In the genomic region with DNA sequence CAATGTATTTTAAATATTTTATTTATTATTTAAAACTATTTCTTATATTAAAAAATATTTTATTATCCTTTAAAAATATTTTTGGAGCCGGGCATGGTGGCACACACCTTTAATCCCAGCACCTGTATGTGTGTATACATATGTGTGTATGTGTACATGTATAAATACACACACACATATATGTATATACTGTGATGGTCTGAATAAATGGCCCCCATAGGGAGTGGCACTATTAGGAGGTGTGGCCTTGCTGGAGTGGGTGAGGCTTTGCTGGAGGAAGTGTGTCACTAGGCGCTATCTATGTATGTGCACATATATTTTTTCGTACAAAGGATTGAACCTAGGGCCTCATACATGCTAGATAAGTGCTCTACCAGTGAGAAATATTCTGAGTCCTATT, we compare ENCODE assay signal across 23 mouse cellular contexts. TPM values are rescaled to one million over a fixed set of nuclear protein-coding genes. Genes with fewer than 3 reads are reported as not detected.
DNase-seq lines count a peak whose midpoint lies in the region; ATAC-seq and TF ChIP-seq lines count a peak whose summit lies in the region.
"Had no signal": no experiment of that assay in that cellular context is flagged by ENCODE, and none has a peak within 500 bp of the region (broad histone marks: within the 10 kb centered on the region; RNA-seq: fewer than 3 reads in every experiment).

No protein-coding gene starts in this region.

- no peak overlapping the region for H3K4me2 ChIP-seq in embryonic facial prominence, embryonic 14.5 days (ENCODE audit: low read depth, low read length)
- H3K4me2 ChIP-seq in limb, embryonic 11.5 days (ENCODE audit: low read depth, severe bottlenecking): no peak overlapping the region
- no peak overlapping the region for H3K4me2 ChIP-seq in midbrain, embryonic 16.5 days (ENCODE audit: low read length)
- no peak overlapping the region for H3K4me2 ChIP-seq in midbrain, postnatal 0 days (ENCODE audit: low read depth, low read length, poor library complexity, severe bottlenecking)
- H3K4me2 ChIP-seq: embryonic facial prominence, embryonic 15.5 days; heart, embryonic 11.5 days; hindbrain, embryonic 14.5 days had no signal

- no peak for TF ChIP-seq CTCF in midbrain, postnatal 0 days (IDR thresholded peaks at IDR 0.05)

- no peak overlapping the region for H3K9ac ChIP-seq in embryonic facial prominence, embryonic 14.5 days (ENCODE audit: low read depth, low read length)
- H3K9ac ChIP-seq in limb, embryonic 11.5 days (ENCODE audit: low read length): no peak overlapping the region
- H3K9ac ChIP-seq in midbrain, embryonic 16.5 days (ENCODE audit: low read depth, low read length): no peak overlapping the region
- H3K9ac ChIP-seq in midbrain, postnatal 0 days (replicated peaks; ENCODE audit: low read length, poor library complexity, severe bottlenecking): no peak overlapping the region
- H3K9ac ChIP-seq: embryonic facial prominence, embryonic 15.5 days; hindbrain, embryonic 14.5 days had no signal

- no peak overlapping the region for H3K27ac ChIP-seq in embryonic facial prominence, embryonic 14.5 days (replicated peaks; ENCODE audit: low read depth, low read length)
- no peak overlapping the region for H3K27ac ChIP-seq in embryonic facial prominence, embryonic 10.5 days (replicated peaks)
- H3K27ac ChIP-seq in limb, embryonic 11.5 days (replicated peaks; ENCODE audit: low read depth, low read length): no peak overlapping the region
- no peak overlapping the region for H3K27ac ChIP-seq in limb, embryonic 10.5 days
- no peak overlapping the region for H3K27ac ChIP-seq in midbrain, embryonic 16.5 days (ENCODE audit: low read length)
- no peak overlapping the region for H3K27ac ChIP-seq in midbrain, postnatal 0 days (ENCODE audit: low read depth, low read length)
- H3K27ac ChIP-seq: embryonic facial prominence, embryonic 15.5 days; hindbrain, embryonic 14.5 days; hindbrain, postnatal 0 days had no signal

- no peak for DNase-seq in embryonic facial prominence, embryonic 14.5 days (ENCODE audit: low spot score)
- no peak for DNase-seq in embryonic facial prominence, embryonic 10.5 days (ENCODE audit: low spot score)
- no peak for DNase-seq in limb, embryonic 11.5 days (ENCODE audit: low spot score)
- DNase-seq in limb, embryonic 10.5 days (ENCODE audit: low spot score): no peak
- no peak for DNase-seq in midbrain, postnatal 0 days (ENCODE audit: low spot score)
- DNase-seq: adrenal gland, adult 8-10 months; adrenal gland, postnatal 25 days; cerebellum, adult 11-12 months; cerebellum, adult 8-10 months; cerebellum, postnatal 10 days; cerebellum, postnatal 36 days; embryo, embryonic 11 days; gastrocnemius, postnatal 10 days; heart, adult 11 months had no signal

- H3K4me1 ChIP-seq in embryonic facial prominence, embryonic 14.5 days (ENCODE audit: control insufficient read depth, insufficient read depth, low read length): no peaks in the 10 kb centered on the region
- H3K4me1 ChIP-seq in embryonic facial prominence, embryonic 10.5 days: no peaks in the 10 kb centered on the region
- H3K4me1 ChIP-seq in limb, embryonic 11.5 days (ENCODE audit: control insufficient read depth, insufficient read depth, low read length): no peaks in the 10 kb centered on the region
- H3K4me1 ChIP-seq in limb, embryonic 10.5 days: no peaks in the 10 kb centered on the region
- no peaks in the 10 kb centered on the region for H3K4me1 ChIP-seq in midbrain, embryonic 16.5 days (ENCODE audit: control insufficient read depth, insufficient read depth, low read length)
- no peaks in the 10 kb centered on the region for H3K4me1 ChIP-seq in midbrain, postnatal 0 days (ENCODE audit: insufficient read depth, low read length)
- H3K4me1 ChIP-seq: embryonic facial prominence, embryonic 15.5 days had no signal

- peak; percentile 26; the same call in 1 of the 2 replicates for ATAC-seq in embryonic facial prominence, embryonic 14.5 days (ENCODE audit: low read depth)
- ATAC-seq in limb, embryonic 11.5 days (ENCODE audit: insufficient number of reproducible peaks, low FRiP score, low TSS enrichment, low read depth): peak; percentile 62; the same call in 1 of the 2 replicates
- peak; percentile 62; the same call in 1 of the 2 replicates for ATAC-seq in midbrain, embryonic 16.5 days
- ATAC-seq in midbrain, postnatal 0 days (ENCODE audit: low FRiP score): no peak
- ATAC-seq: activated CD4-positive, CD25-positive, alpha-beta regulatory T cell, adult 4 months; forebrain, embryonic 16.5 days; hindbrain, postnatal 0 days; inflammation-experienced regulatory T-cells, adult 6 months had no signal

- H3K4me3 ChIP-seq in embryonic facial prominence, embryonic 14.5 days (ENCODE audit: low read depth, low read length): no peak overlapping the region
- H3K4me3 ChIP-seq in embryonic facial prominence, embryonic 10.5 days: no peak overlapping the region
- no peak overlapping the region for H3K4me3 ChIP-seq in limb, embryonic 11.5 days (ENCODE audit: low read depth, low read length)
- no peak overlapping the region for H3K4me3 ChIP-seq in limb, embryonic 10.5 days
- H3K4me3 ChIP-seq in midbrain, embryonic 16.5 days (ENCODE audit: low read depth, low read length): no peak overlapping the region
- no peak overlapping the region for H3K4me3 ChIP-seq in midbrain, postnatal 0 days (ENCODE audit: low read depth, low read length)
- H3K4me3 ChIP-seq: embryonic facial prominence, embryonic 15.5 days had no signal

- H3K27me3 ChIP-seq in embryonic facial prominence, embryonic 14.5 days (replicated peaks; ENCODE audit: control insufficient read depth, insufficient read depth, low read length): no peaks in the 10 kb centered on the region
- H3K27me3 ChIP-seq in embryonic facial prominence, embryonic 10.5 days (replicated peaks; ENCODE audit: low read depth, poor library complexity, severe bottlenecking): no peaks in the 10 kb centered on the region
- no peaks in the 10 kb centered on the region for H3K27me3 ChIP-seq in limb, embryonic 11.5 days (ENCODE audit: control insufficient read depth, insufficient read depth, low read length)
- no peaks in the 10 kb centered on the region for H3K27me3 ChIP-seq in limb, embryonic 10.5 days (ENCODE audit: low read depth, poor library complexity, severe bottlenecking)
- no peaks in the 10 kb centered on the region for H3K27me3 ChIP-seq in midbrain, embryonic 16.5 days (ENCODE audit: control insufficient read depth, insufficient read depth, low read depth, low read length)
- H3K27me3 ChIP-seq in midbrain, postnatal 0 days (ENCODE audit: insufficient read depth, low read length): no peaks in the 10 kb centered on the region
- H3K27me3 ChIP-seq: embryonic facial prominence, embryonic 15.5 days had no signal

- WGBS in embryonic facial prominence, embryonic 14.5 days: 84% methylated on average over 3 of the region's 3 CpGs
- 89% methylated on average over 3 of the region's 3 CpGs for WGBS in embryonic facial prominence, embryonic 10.5 days
- whole genome bisulfite sequencing in limb, embryonic 11.5 days: 93% methylated on average over 3 of the region's 3 CpGs
- 93% methylated on average over 3 of the region's 3 CpGs for WGBS in limb, embryonic 10.5 days
- WGBS in midbrain, embryonic 16.5 days: 92% methylated on average over 3 of the region's 3 CpGs
- WGBS in midbrain, postnatal 0 days: 94% methylated on average over 3 of the region's 3 CpGs

- H3K36me3 ChIP-seq in embryonic facial prominence, embryonic 14.5 days (ENCODE audit: control insufficient read depth, insufficient read depth, low read length): no peaks in the 10 kb centered on the region
- H3K36me3 ChIP-seq in embryonic facial prominence, embryonic 10.5 days (replicated peaks): no peaks in the 10 kb centered on the region
- no peaks in the 10 kb centered on the region for H3K36me3 ChIP-seq in limb, embryonic 11.5 days (ENCODE audit: control insufficient read depth, insufficient read depth, low read length)
- no peaks in the 10 kb centered on the region for H3K36me3 ChIP-seq in limb, embryonic 10.5 days
- H3K36me3 ChIP-seq in midbrain, embryonic 16.5 days (ENCODE audit: control insufficient read depth, insufficient read depth, low read length): no peaks in the 10 kb centered on the region
- H3K36me3 ChIP-seq in midbrain, postnatal 0 days (ENCODE audit: insufficient read depth, low read length): no peaks in the 10 kb centered on the region
- H3K36me3 ChIP-seq: embryonic facial prominence, embryonic 15.5 days had no signal

- no peaks in the 10 kb centered on the region for H3K9me3 ChIP-seq in embryonic facial prominence, embryonic 14.5 days (ENCODE audit: control insufficient read depth, low read length)
- H3K9me3 ChIP-seq in embryonic facial prominence, embryonic 10.5 days: no peaks in the 10 kb centered on the region
- no peaks in the 10 kb centered on the region for H3K9me3 ChIP-seq in limb, embryonic 11.5 days (ENCODE audit: control insufficient read depth, low read length)
- H3K9me3 ChIP-seq in limb, embryonic 10.5 days (replicated peaks): no peaks in the 10 kb centered on the region
- no peaks in the 10 kb centered on the region for H3K9me3 ChIP-seq in midbrain, embryonic 16.5 days (replicated peaks; ENCODE audit: control insufficient read depth, low read length, poor library complexity, severe bottlenecking)
- no peaks in the 10 kb centered on the region for H3K9me3 ChIP-seq in midbrain, postnatal 0 days (ENCODE audit: low read length)
- H3K9me3 ChIP-seq: embryonic facial prominence, embryonic 15.5 days had no signal

RNA-seq across cellular contexts. Expression of a gene that starts 27.7 kb away (rescaled TPM):
- 3.2 and 3.6 TPM in 2 replicates for polyA plus RNA-seq in embryonic facial prominence, embryonic 14.5 days (2014; fragmentation: Nextera tagmentation; extraction: Ambion mirVana)
- 2.6 and 2.7 TPM in 2 replicates for polyA plus RNA-seq in embryonic facial prominence, embryonic 10.5 days (2016; fragmentation: Nextera tagmentation; extraction: Ambion mirVana)
- 1.4 and 1.9 TPM in 2 replicates for polyA plus RNA-seq in limb, embryonic 11.5 days (2014; fragmentation: Nextera tagmentation; extraction: Ambion mirVana)
- 1.3 and 1.7 TPM in 2 replicates for polyA plus RNA-seq in limb, embryonic 10.5 days (2016; fragmentation: Nextera tagmentation; extraction: Ambion mirVana)
- 1.9 and 2.5 TPM in 2 replicates for polyA plus RNA-seq in midbrain, embryonic 16.5 days (2015; fragmentation: Nextera tagmentation; extraction: Ambion mirVana)
- total RNA-seq in midbrain, postnatal 0 days (2014; rRNA removed): 1.1 and 1.4 TPM in 2 replicates
- polyA plus RNA-seq in midbrain, postnatal 0 days (2015; fragmentation: Nextera tagmentation; extraction: Ambion mirVana): 1.4 TPM in 2 replicates
- total RNA-seq: gastrocnemius, adult 18-20 months had no signal

RNA-seq across cellular contexts. Expression of a gene that starts 27.8 kb away (rescaled TPM):
- polyA plus RNA-seq in embryonic facial prominence, embryonic 14.5 days (2014; fragmentation: Nextera tagmentation; extraction: Ambion mirVana): 22.5 and 23.8 TPM in 2 replicates
- 7.8 and 9.0 TPM in 2 replicates for polyA plus RNA-seq in embryonic facial prominence, embryonic 10.5 days (2016; fragmentation: Nextera tagmentation; extraction: Ambion mirVana)
- polyA plus RNA-seq in limb, embryonic 11.5 days (2014; fragmentation: Nextera tagmentation; extraction: Ambion mirVana): 11.0 and 11.6 TPM in 2 replicates
- polyA plus RNA-seq in limb, embryonic 10.5 days (2016; fragmentation: Nextera tagmentation; extraction: Ambion mirVana): 5.6 and 10.6 TPM in 2 replicates
- 22.3 and 25.9 TPM in 2 replicates for polyA plus RNA-seq in midbrain, embryonic 16.5 days (2015; fragmentation: Nextera tagmentation; extraction: Ambion mirVana)
- total RNA-seq in midbrain, postnatal 0 days (2014; rRNA removed): 24.5 and 34.3 TPM in 2 replicates
- 30.2 and 31.3 TPM in 2 replicates for polyA plus RNA-seq in midbrain, postnatal 0 days (2015; fragmentation: Nextera tagmentation; extraction: Ambion mirVana)
